ENCODE assay signal across 24 mouse cellular contexts in genomic region chr5:130116857-130117256, GRCm38 (mm10). TPM values are rescaled to one million over a fixed set of nuclear protein-coding genes. Genes with fewer than 3 reads are reported as not detected.
A peak's percentile ranks its signal among the peaks of the same experiment; 100 is the strongest.
DNase-seq lines count a peak whose midpoint lies in the region; ATAC-seq lines count a peak whose summit lies in the region.
"Had no signal": no experiment of that assay in that cellular context is flagged by ENCODE, and none has a peak within 500 bp of the region (broad histone marks: within the 10 kb centered on the region; RNA-seq: fewer than 3 reads in every experiment).

No protein-coding gene starts in this region.

- 72% methylated on average over 7 of the region's 7 CpGs for WGBS in limb, embryonic 12.5 days
- 87% methylated on average over 7 of the region's 7 CpGs for WGBS in limb, embryonic 10.5 days
- 64% methylated on average over 7 of the region's 7 CpGs for WGBS in embryonic facial prominence, embryonic 14.5 days
- WGBS in limb, embryonic 15.5 days = 37% methylated on average over 7 of the region's 7 CpGs

- H3K36me3 ChIP-seq in limb, embryonic 12.5 days = peaks cover 37% of the 10 kb centered on the region
- H3K36me3 ChIP-seq in limb, embryonic 10.5 days = peaks cover 48% of the 10 kb centered on the region
- peaks cover 18% of the 10 kb centered on the region for H3K36me3 ChIP-seq in embryonic facial prominence, embryonic 14.5 days (ENCODE audit: control insufficient read depth, insufficient read depth, low read length)
- H3K36me3 ChIP-seq in limb, embryonic 15.5 days = peaks cover 11% of the 10 kb centered on the region

- no peak for ATAC-seq in limb, embryonic 12.5 days (ENCODE audit: insufficient number of reproducible peaks, insufficient read depth, low FRiP score, low TSS enrichment, low read depth)
- peak; percentile 66 for ATAC-seq in embryonic facial prominence, embryonic 14.5 days (ENCODE audit: low read depth)
- peak; percentile 65 for ATAC-seq in limb, embryonic 15.5 days (ENCODE audit: insufficient number of reproducible peaks, low FRiP score, low TSS enrichment, low read depth)
- ATAC-seq in CD4-positive, CD25-positive, alpha-beta regulatory T cell, adult 4 months = no peak
- ATAC-seq: liver, embryonic 12.5 days; midbrain, embryonic 13.5 days had no signal

- DNase-seq in limb, embryonic 10.5 days (ENCODE audit: low spot score) = no peak
- peak; percentile 95 for DNase-seq in NIH3T3 (ENCODE audit: low read depth)
- DNase-seq in embryonic facial prominence, embryonic 14.5 days (ENCODE audit: low spot score) = peak; percentile 87
- DNase-seq in kidney, postnatal 4 days = no peak
- no peak for DNase-seq in lung, postnatal 10 days
- DNase-seq: cerebellum, adult 11-12 months; cerebellum, postnatal 14 days; gastrocnemius, postnatal 10 days; heart, adult 11 months; kidney, adult 9 months; kidney, postnatal 14 days; lung, adult 2 months; thymus, adult 2 months had no signal

- H3K4me3 ChIP-seq in limb, embryonic 12.5 days (replicated peaks) = no peak overlapping the region
- H3K4me3 ChIP-seq in limb, embryonic 10.5 days = no peak overlapping the region
- H3K4me3 ChIP-seq in embryonic facial prominence, embryonic 14.5 days (ENCODE audit: low read depth, low read length) = no peak overlapping the region
- no peak overlapping the region for H3K4me3 ChIP-seq in limb, embryonic 15.5 days
- H3K4me3 ChIP-seq: forebrain, embryonic 12.5 days; hindbrain, embryonic 15.5 days; left cerebral cortex, adult 2 months; liver, embryonic 12.5 days; midbrain, embryonic 13.5 days; neural tube, embryonic 12.5 days had no signal

- peaks cover 23% of the 10 kb centered on the region for H3K4me1 ChIP-seq in limb, embryonic 12.5 days (replicated peaks)
- H3K4me1 ChIP-seq in limb, embryonic 10.5 days = no peaks in the 10 kb centered on the region
- H3K4me1 ChIP-seq in embryonic facial prominence, embryonic 14.5 days (ENCODE audit: control insufficient read depth, insufficient read depth, low read length) = peaks cover 26% of the 10 kb centered on the region
- H3K4me1 ChIP-seq in limb, embryonic 15.5 days = peaks cover 42% of the 10 kb centered on the region
- H3K4me1 ChIP-seq: liver, embryonic 12.5 days had no signal

- peak overlapping the region; percentile 71 for H3K27ac ChIP-seq in limb, embryonic 12.5 days
- no peak overlapping the region for H3K27ac ChIP-seq in limb, embryonic 10.5 days
- H3K27ac ChIP-seq in embryonic facial prominence, embryonic 14.5 days (replicated peaks; ENCODE audit: low read depth, low read length) = peak overlapping the region; percentile 86
- H3K27ac ChIP-seq in limb, embryonic 15.5 days = peak overlapping the region; percentile 82
- H3K27ac ChIP-seq: forebrain, embryonic 12.5 days; hindbrain, embryonic 15.5 days; liver, embryonic 12.5 days; midbrain, embryonic 13.5 days; neural tube, embryonic 12.5 days had no signal

- no peaks in the 10 kb centered on the region for H3K9me3 ChIP-seq in limb, embryonic 12.5 days
- no peaks in the 10 kb centered on the region for H3K9me3 ChIP-seq in limb, embryonic 10.5 days (replicated peaks)
- H3K9me3 ChIP-seq in embryonic facial prominence, embryonic 14.5 days (ENCODE audit: control insufficient read depth, low read length) = no peaks in the 10 kb centered on the region
- H3K9me3 ChIP-seq in limb, embryonic 15.5 days = no peaks in the 10 kb centered on the region
- H3K9me3 ChIP-seq: forebrain, embryonic 12.5 days; hindbrain, embryonic 15.5 days; liver, embryonic 12.5 days; megakaryocyte, embryonic 14.5 days; midbrain, embryonic 13.5 days; neural tube, embryonic 12.5 days had no signal

- no peaks in the 10 kb centered on the region for H3K27me3 ChIP-seq in limb, embryonic 12.5 days
- H3K27me3 ChIP-seq in limb, embryonic 10.5 days (ENCODE audit: low read depth, poor library complexity, severe bottlenecking) = no peaks in the 10 kb centered on the region
- no peaks in the 10 kb centered on the region for H3K27me3 ChIP-seq in embryonic facial prominence, embryonic 14.5 days (replicated peaks; ENCODE audit: control insufficient read depth, insufficient read depth, low read length)
- no peaks in the 10 kb centered on the region for H3K27me3 ChIP-seq in limb, embryonic 15.5 days
- H3K27me3 ChIP-seq: forebrain, embryonic 12.5 days; hindbrain, embryonic 15.5 days; liver, embryonic 12.5 days; midbrain, embryonic 13.5 days; neural tube, embryonic 12.5 days had no signal

- no peak overlapping the region for H3K4me2 ChIP-seq in limb, embryonic 12.5 days
- H3K4me2 ChIP-seq in embryonic facial prominence, embryonic 14.5 days (ENCODE audit: low read depth, low read length) = no peak overlapping the region
- no peak overlapping the region for H3K4me2 ChIP-seq in limb, embryonic 15.5 days
- H3K4me2 ChIP-seq: forebrain, embryonic 12.5 days; heart, embryonic 11.5 days; hindbrain, embryonic 15.5 days; liver, embryonic 12.5 days; midbrain, embryonic 13.5 days; neural tube, embryonic 12.5 days had no signal

- no peak overlapping the region for H3K9ac ChIP-seq in limb, embryonic 12.5 days (replicated peaks)
- H3K9ac ChIP-seq in embryonic facial prominence, embryonic 14.5 days (ENCODE audit: low read depth, low read length) = no peak overlapping the region
- H3K9ac ChIP-seq in limb, embryonic 15.5 days = no peak overlapping the region
- H3K9ac ChIP-seq: forebrain, embryonic 12.5 days; hindbrain, embryonic 15.5 days; liver, embryonic 12.5 days; midbrain, embryonic 13.5 days; neural tube, embryonic 12.5 days had no signal

RNA-seq across cellular contexts. Expression of gene Kctd7, which starts 27.8 kb away (rescaled TPM):
- 6.3 and 6.9 TPM in 2 replicates for polyA plus RNA-seq in limb, embryonic 12.5 days (2016; fragmentation: Nextera tagmentation; extraction: Ambion mirVana)
- polyA plus RNA-seq in limb, embryonic 10.5 days (2016; fragmentation: Nextera tagmentation; extraction: Ambion mirVana) = 3.4 and 4.7 TPM in 2 replicates
- polyA plus RNA-seq in embryonic facial prominence, embryonic 14.5 days (2014; fragmentation: Nextera tagmentation; extraction: Ambion mirVana) = 5.8 and 6.5 TPM in 2 replicates
- 6.4 and 6.9 TPM in 2 replicates for polyA plus RNA-seq in limb, embryonic 15.5 days (2015; fragmentation: Nextera tagmentation; extraction: Ambion mirVana)
- 1 to 10 TPM; 2.2 to 2.8 TPM for polyA plus RNA-seq in CD4-positive, CD25-positive, alpha-beta regulatory T cell, adult 4 months (2017; shearing (Covaris generic))

RNA-seq across cellular contexts. Expression of gene Tpst1, which starts 43.7 kb away (rescaled TPM):
- 83.5 and 85.3 TPM in 2 replicates for polyA plus RNA-seq in limb, embryonic 12.5 days (2016; fragmentation: Nextera tagmentation; extraction: Ambion mirVana)
- 65.4 and 65.6 TPM in 2 replicates for polyA plus RNA-seq in limb, embryonic 10.5 days (2016; fragmentation: Nextera tagmentation; extraction: Ambion mirVana)
- polyA plus RNA-seq in embryonic facial prominence, embryonic 14.5 days (2014; fragmentation: Nextera tagmentation; extraction: Ambion mirVana) = 94.0 and 102 TPM in 2 replicates
- 119 and 123 TPM in 2 replicates for polyA plus RNA-seq in limb, embryonic 15.5 days (2015; fragmentation: Nextera tagmentation; extraction: Ambion mirVana)
- 1 to 10 TPM; 1.8 to 3.6 TPM for polyA plus RNA-seq in CD4-positive, CD25-positive, alpha-beta regulatory T cell, adult 4 months (2017; shearing (Covaris generic))

RNA-seq across cellular contexts. Expression of gene Rabgef1, which starts 54.7 kb away (rescaled TPM):
- polyA plus RNA-seq in limb, embryonic 12.5 days (2016; fragmentation: Nextera tagmentation; extraction: Ambion mirVana) = 26.8 and 26.9 TPM in 2 replicates
- polyA plus RNA-seq in limb, embryonic 10.5 days (2016; fragmentation: Nextera tagmentation; extraction: Ambion mirVana) = 21.7 and 22.1 TPM in 2 replicates
- polyA plus RNA-seq in embryonic facial prominence, embryonic 14.5 days (2014; fragmentation: Nextera tagmentation; extraction: Ambion mirVana) = 22.5 and 24.4 TPM in 2 replicates
- 30.6 and 31.8 TPM in 2 replicates for polyA plus RNA-seq in limb, embryonic 15.5 days (2015; fragmentation: Nextera tagmentation; extraction: Ambion mirVana)
- polyA plus RNA-seq in CD4-positive, CD25-positive, alpha-beta regulatory T cell, adult 4 months (2017; shearing (Covaris generic)) = 10 to 100 TPM; 32.1 to 43.4 TPM

Comparison
In these comparisons a context has a peak if more than half of its experiments do, and no peak if none do; other contexts are left out.
1. ATAC-seq: peak in embryonic facial prominence, embryonic 14.5 days (single experiment) and limb, embryonic 15.5 days (single experiment); none in limb, embryonic 12.5 days (single experiment) and CD4-positive, CD25-positive, alpha-beta regulatory T cell, adult 4 months (single experiment).
2. DNase-seq: peak in NIH3T3 (single experiment) and embryonic facial prominence, embryonic 14.5 days (single experiment); none in limb, embryonic 10.5 days (single experiment), kidney, postnatal 4 days (0 of 2) and lung, postnatal 10 days (single experiment).
3. RNA of gene Tpst1, which starts 43.7 kb away (polyA plus RNA-seq): 119 to 123 TPM in limb, embryonic 15.5 days, 94.0 to 102 TPM in embryonic facial prominence, embryonic 14.5 days, 83.5 to 85.3 TPM in limb, embryonic 12.5 days and 65.4 to 65.6 TPM in limb, embryonic 10.5 days; 1.8 to 3.6 TPM in CD4-positive, CD25-positive, alpha-beta regulatory T cell, adult 4 months; every median in the first group is over 10 times any median in the second.